Mouse (Mus musculus): ENCODE results near the gene Gstp3. TPM values are rescaled to one million over a fixed set of nuclear protein-coding genes. Genes with fewer than 3 reads are reported as not detected.

Gstp3 gene
- total RNA-seq, 2 experiments from 2014 or later, result 28.5 to 37.6 TPM

- no peak for ATAC-seq (replicated peaks; ENCODE audit: low FRiP score, low TSS enrichment, poor library complexity, severe bottlenecking)
These were observed 33.4 kb upstream of the Gstp3 start for GRCm38 (mm10) chr19:4092750-4093149.

- no peak for ATAC-seq (replicated peaks; ENCODE audit: low FRiP score, low TSS enrichment, poor library complexity, severe bottlenecking)
These were observed 32.0 kb upstream of the Gstp3 start for GRCm38 (mm10) chr19:4091383-4091782.

GRCm38 (mm10) chr19:4090446-4090845 is 31.1 kb upstream of the Gstp3 start:
- no peak for ATAC-seq (replicated peaks; ENCODE audit: low FRiP score, low TSS enrichment, poor library complexity, severe bottlenecking)

- no peak for ATAC-seq (replicated peaks; ENCODE audit: low FRiP score, low TSS enrichment, poor library complexity, severe bottlenecking)
These were observed 29.8 kb upstream of the Gstp3 start for GRCm38 (mm10) chr19:4089128-4089527.

GRCm38 (mm10) chr19:4088146-4088545 is 28.8 kb upstream of the Gstp3 start:
- ATAC-seq (replicated peaks; ENCODE audit: low FRiP score, low TSS enrichment, poor library complexity, severe bottlenecking), result no peak

GRCm38 (mm10) chr19:4087090-4087489 is 27.7 kb upstream of the Gstp3 start:
- ATAC-seq (replicated peaks; ENCODE audit: low FRiP score, low TSS enrichment, poor library complexity, severe bottlenecking), result no peak

- no peak for ATAC-seq (replicated peaks; ENCODE audit: low FRiP score, low TSS enrichment, poor library complexity, severe bottlenecking)
These were observed 26.8 kb upstream of the Gstp3 start for GRCm38 (mm10) chr19:4086156-4086555.

- ATAC-seq (replicated peaks; ENCODE audit: low FRiP score, low TSS enrichment, poor library complexity, severe bottlenecking), result no peak
These were observed 25.6 kb upstream of the Gstp3 start for GRCm38 (mm10) chr19:4084984-4085383.

GRCm38 (mm10) chr19:4083826-4084225 is 24.5 kb upstream of the Gstp3 start:
- ATAC-seq (replicated peaks; ENCODE audit: low FRiP score, low TSS enrichment, poor library complexity, severe bottlenecking), result no peak

- ATAC-seq (replicated peaks; ENCODE audit: low FRiP score, low TSS enrichment, poor library complexity, severe bottlenecking), result no peak
These were observed 23.9 kb upstream of the Gstp3 start for GRCm38 (mm10) chr19:4083316-4083715.

- ATAC-seq (replicated peaks; ENCODE audit: low FRiP score, low TSS enrichment, poor library complexity, severe bottlenecking), result no peak
These were observed 23.0 kb upstream of the Gstp3 start for GRCm38 (mm10) chr19:4082219-4082965.

GRCm38 (mm10) chr19:4081394-4081793 is 22.0 kb upstream of the Gstp3 start, which contains the start of gene Cabp2:
Gene Cabp2, plus strand, starts transcription at chr19:4081578.
- ATAC-seq (replicated peaks; ENCODE audit: low FRiP score, low TSS enrichment, poor library complexity, severe bottlenecking), result no peak

- peak; percentile 66 for ATAC-seq (replicated peaks; ENCODE audit: low FRiP score, low TSS enrichment, poor library complexity, severe bottlenecking)
These were observed 21.2 kb upstream of the Gstp3 start for GRCm38 (mm10) chr19:4080511-4081009.

- peak; percentile 70 for ATAC-seq (replicated peaks; ENCODE audit: low FRiP score, low TSS enrichment, poor library complexity, severe bottlenecking)
These were observed 20.2 kb upstream of the Gstp3 start for GRCm38 (mm10) chr19:4079594-4079993.

- no peak for ATAC-seq (replicated peaks; ENCODE audit: low FRiP score, low TSS enrichment, poor library complexity, severe bottlenecking)
These were observed 16.2 kb upstream of the Gstp3 start for GRCm38 (mm10) chr19:4075531-4075930.

GRCm38 (mm10) chr19:4072706-4073424 is 13.5 kb upstream of the Gstp3 start:
- ATAC-seq (replicated peaks; ENCODE audit: low FRiP score, low TSS enrichment, poor library complexity, severe bottlenecking), result no peak

GRCm38 (mm10) chr19:4071406-4071805 is 12.0 kb upstream of the Gstp3 start:
- no peak for ATAC-seq (replicated peaks; ENCODE audit: low FRiP score, low TSS enrichment, poor library complexity, severe bottlenecking)

GRCm38 (mm10) chr19:4070756-4071155 is 11.4 kb upstream of the Gstp3 start:
- no peak for ATAC-seq (replicated peaks; ENCODE audit: low FRiP score, low TSS enrichment, poor library complexity, severe bottlenecking)

GRCm38 (mm10) chr19:4070311-4070710 is 10.9 kb upstream of the Gstp3 start:
- ATAC-seq (replicated peaks; ENCODE audit: low FRiP score, low TSS enrichment, poor library complexity, severe bottlenecking), result no peak

GRCm38 (mm10) chr19:4068717-4069410 is 9.5 kb upstream of the Gstp3 start:
- no peak for ATAC-seq (replicated peaks; ENCODE audit: low FRiP score, low TSS enrichment, poor library complexity, severe bottlenecking)
